Mouse (Mus musculus): ENCODE data around the gene Gnb3.
"Not testable (repeated sequence)": the region's sequence is repeated elsewhere in the genome, so short reads cannot be mapped to it uniquely, and the experiment has no call there.

Gene Gnb3

DNA sequence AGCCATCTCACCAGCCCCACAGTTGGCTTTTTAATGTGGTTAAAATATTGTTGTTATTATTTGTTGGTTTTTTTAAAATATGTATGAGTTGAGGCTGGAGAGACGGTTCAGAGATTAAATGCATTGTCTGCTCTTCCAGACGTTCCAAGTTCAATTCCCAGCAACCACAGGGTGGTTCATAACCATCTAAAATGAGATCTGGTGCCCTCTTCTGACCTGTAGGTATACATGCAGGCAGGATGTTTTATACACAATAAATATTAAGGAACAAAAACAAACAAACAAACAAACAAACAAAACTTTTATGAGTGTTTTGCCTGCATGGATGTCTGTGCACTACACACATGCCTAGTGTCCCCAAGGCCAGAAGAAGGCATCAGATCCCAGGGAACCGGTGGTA, 37.0 kb downstream of the Gnb3 start:
- no peak for DNase-seq (ENCODE audit: low spot score)

DNA sequence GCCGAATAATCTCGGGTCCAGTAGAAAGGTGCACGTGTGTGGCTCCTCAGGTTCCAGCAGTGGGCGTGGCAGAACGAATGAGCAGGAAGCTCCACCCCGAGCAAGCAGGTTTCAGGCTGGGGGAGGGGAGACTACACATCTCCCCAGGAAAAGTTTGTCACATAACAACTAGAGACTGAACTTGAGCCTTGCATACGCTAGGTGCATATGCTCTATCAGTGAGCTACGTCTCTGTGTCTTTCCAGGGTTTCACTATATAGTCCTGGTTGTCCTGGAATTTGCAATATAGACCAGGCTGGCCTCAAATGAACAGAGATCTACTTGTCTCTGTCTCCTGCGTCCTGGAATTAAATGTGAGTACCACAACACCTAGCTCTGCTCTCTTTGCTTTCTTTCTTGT, 37.7 kb downstream of the Gnb3 start:
- DNase-seq (ENCODE audit: low spot score), result not testable (repeated sequence)

DNA sequence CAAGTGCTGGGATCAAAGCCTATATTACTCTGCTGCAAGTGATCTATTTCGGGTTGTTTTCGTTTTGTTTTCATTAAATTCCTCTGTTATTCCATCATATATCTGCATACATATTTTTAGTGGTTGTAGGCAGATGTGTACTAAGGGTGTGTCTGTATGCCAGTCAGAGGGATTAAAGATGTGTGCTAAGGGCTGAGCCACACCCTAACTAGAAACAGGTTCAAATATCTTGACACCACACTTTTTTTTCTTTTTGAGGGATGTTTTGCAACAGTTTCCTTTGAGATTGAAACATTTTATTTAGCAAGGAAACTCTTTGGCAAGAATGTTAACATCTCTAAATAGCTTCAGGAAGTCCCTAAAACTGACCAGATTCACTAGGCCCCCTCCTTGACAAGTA, 43.9 kb downstream of the Gnb3 start:
- no peak for DNase-seq (ENCODE audit: low spot score)

DNA sequence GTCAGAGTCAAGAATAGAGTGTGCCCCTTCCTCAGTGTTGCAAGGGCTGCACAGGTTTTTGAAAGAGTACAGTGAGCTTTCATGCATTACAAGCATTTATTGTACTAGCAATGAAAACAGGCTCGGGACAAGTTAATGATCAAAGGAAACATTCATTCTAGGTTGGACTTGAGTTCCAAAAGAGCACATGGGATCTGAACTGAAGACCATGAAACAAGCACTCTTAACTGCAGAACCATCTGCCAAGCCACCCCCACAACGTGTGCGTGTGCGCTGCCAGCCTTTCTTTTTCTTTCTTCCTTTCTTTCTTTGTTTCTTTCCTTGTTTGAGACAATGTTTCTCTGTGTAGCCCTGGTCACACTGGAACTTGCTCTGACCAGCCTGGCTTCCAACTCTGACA, 44.3 kb downstream of the Gnb3 start:
- no peak for DNase-seq (ENCODE audit: low spot score)

DNA sequence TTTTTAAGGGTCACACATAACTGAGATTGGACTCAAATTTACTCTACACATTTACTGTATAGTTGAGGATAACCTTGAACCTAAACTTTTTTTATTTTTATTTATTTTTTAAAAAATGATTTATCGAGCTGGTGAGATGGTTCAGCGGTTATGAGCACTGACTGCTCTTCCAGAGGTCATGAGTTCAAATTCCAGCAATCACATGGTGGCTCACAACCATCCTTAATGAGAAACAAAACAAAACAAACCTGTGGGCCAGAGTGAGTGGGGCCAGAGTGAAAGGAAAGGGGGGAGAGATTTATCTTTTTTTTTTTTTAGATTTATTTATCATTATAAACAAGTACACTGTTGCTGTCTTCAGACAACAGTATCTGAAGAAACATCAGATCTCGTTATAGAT, 48.2 kb downstream of the Gnb3 start:
- DNase-seq (ENCODE audit: low spot score), result no peak

DNA sequence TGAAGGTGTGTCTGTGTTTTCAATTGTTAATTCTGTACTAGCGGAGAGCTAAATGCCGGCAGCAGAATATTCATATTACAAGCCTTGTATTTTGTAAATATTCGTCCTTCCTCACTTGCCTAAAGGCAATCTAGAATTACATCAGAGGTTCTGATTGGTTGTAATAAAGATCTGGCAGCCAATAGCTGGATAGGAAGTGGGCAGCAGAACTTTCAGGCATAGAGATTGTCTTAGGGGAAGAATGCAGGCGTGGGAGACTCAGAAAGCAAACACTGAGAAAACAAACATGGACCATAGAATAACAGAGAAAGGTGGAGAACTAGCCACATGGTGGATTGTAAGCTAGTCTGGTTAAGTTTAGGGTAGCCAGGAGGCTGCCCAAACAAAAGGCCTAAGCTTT, 50.0 kb downstream of the Gnb3 start:
- DNase-seq (ENCODE audit: low spot score), result no peak

DNA sequence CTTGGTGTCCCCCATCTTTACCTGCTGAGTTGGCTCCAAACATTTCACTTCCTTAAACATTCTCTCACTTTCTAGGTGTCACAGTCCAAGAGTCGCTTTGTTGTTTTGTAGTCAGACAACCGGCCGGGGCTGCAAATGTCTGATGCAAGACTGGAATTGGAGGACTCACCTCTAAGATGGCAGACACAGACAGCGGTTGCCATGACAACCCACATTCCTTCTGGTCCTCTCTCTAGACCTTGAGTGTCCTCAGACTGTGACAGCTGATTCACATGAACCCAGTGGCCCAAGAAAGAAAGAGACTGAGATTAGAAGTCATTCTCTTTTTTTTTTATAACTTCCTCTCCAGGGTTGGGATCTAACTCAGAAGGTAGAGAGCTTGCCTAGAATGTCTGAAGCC, 50.6 kb downstream of the Gnb3 start:
- no peak for DNase-seq (ENCODE audit: low spot score)

DNA sequence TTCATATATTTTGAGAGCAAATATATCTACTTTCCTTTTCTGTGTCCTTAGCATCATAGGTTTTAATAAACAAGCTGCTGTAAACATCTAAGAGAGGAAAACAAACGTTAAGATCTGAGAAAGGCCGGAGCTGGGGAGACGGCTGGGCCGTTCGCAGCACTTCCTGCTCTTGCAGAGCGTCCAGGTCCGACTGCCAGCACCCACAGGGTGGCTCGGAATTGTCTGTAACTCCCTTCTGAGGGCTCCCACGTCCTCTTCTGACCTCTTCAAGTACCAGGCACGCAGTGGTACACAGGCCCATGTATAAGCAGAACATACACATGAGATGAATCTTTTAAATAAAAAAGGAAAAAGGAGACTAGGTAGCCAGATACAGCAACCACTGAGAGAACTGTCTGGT, 52.4 kb downstream of the Gnb3 start:
- DNase-seq (ENCODE audit: low spot score), result no peak

DNA sequence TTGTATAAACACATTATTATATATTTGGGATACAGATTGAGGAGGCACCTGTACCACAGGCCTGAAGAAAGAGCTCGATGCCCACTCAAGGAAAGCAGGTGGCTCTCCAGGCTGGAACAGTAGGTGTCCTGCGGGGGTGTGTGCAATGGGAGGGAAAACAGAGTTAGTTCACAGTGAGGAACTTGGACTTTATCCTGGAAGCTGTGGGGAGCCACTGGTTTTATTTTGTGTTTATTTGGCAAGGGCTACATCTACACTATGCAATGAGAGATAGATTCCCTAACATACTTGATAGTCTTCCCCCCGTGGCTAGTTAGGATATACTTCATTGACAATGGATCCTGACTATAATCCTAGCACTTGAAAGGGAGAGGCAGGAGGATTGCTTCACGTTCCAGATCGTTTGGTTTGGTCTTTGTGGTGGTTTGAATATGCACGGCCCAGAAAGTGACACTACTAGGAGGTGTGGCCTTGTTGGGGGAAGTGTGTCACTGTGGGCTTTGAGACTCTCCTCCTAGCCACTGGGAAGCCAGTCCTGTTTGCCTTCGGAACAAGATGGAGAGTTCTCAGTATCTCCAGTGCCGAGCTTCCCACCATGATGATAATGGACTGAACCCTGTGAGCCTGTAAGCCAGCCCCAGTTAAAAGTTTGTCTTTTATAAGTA, 53.2 kb downstream of the Gnb3 start:
- no peak for DNase-seq (ENCODE audit: low spot score)
